In genomic region chr2:110950823-110951222, GRCm38 (mm10) we compare ENCODE assay signal across 10 mouse cellular contexts. TPM values are rescaled to one million over a fixed set of nuclear protein-coding genes. Genes with fewer than 3 reads are reported as not detected.
A peak's percentile ranks its signal among the peaks of the same experiment; 100 is the strongest.
DNase-seq lines count a peak whose midpoint lies in the region; ATAC-seq and TF ChIP-seq lines count a peak whose summit lies in the region.
"Not testable (repeated sequence)": the region's sequence is repeated elsewhere in the genome, so short reads cannot be mapped to it uniquely, and the experiment has no call there.
"Had no signal": no experiment of that assay in that cellular context is flagged by ENCODE, and none has a peak within 500 bp of the region (broad histone marks: within the 10 kb centered on the region; RNA-seq: fewer than 3 reads in every experiment).

Gene Ano3 (minus strand): TSS chr2:110950923.

- H3K27me3 ChIP-seq in cerebellum, adult 2 months (ENCODE audit: control insufficient read depth, insufficient read depth, low read length); forebrain, embryonic 13.5 days; heart, embryonic 15.5 days; intestine, embryonic 15.5 days (replicated peaks); limb, embryonic 13.5 days; midbrain, embryonic 11.5 days (ENCODE audit: control insufficient read depth, insufficient read depth, low read length): not testable (repeated sequence)

- peak within 1 kb of the TSS; percentile 70 for H3K4me2 ChIP-seq in forebrain, embryonic 13.5 days
- H3K4me2 ChIP-seq in heart, embryonic 15.5 days, result peak within 1 kb of the TSS; percentile 62
- H3K4me2 ChIP-seq in intestine, embryonic 15.5 days (replicated peaks), result peak within 1 kb of the TSS; percentile 59
- H3K4me2 ChIP-seq in limb, embryonic 13.5 days (replicated peaks), result peak within 1 kb of the TSS; percentile 65
- peak within 1 kb of the TSS; percentile 65 for H3K4me2 ChIP-seq in midbrain, embryonic 11.5 days

- not testable (repeated sequence) for ATAC-seq in forebrain, embryonic 13.5 days; heart, embryonic 15.5 days (replicated peaks; ENCODE audit: insufficient number of reproducible peaks, insufficient read depth, low FRiP score, low read depth); intestine, embryonic 15.5 days; limb, embryonic 13.5 days (ENCODE audit: low FRiP score, low read depth); midbrain, embryonic 11.5 days (ENCODE audit: low FRiP score)

- H3K4me1 ChIP-seq in cerebellum, adult 2 months (ENCODE audit: control insufficient read depth, insufficient read depth, low read length); forebrain, embryonic 13.5 days; heart, embryonic 15.5 days (replicated peaks); intestine, embryonic 15.5 days (replicated peaks); limb, embryonic 13.5 days; midbrain, embryonic 11.5 days (ENCODE audit: control insufficient read depth, insufficient read depth, low read length); olfactory bulb, adult 2 months (ENCODE audit: control insufficient read depth, insufficient read depth, low read length): not testable (repeated sequence)

- peak within 1 kb of the TSS; percentile 53 for H3K9ac ChIP-seq in forebrain, embryonic 13.5 days
- H3K9ac ChIP-seq in heart, embryonic 15.5 days; intestine, embryonic 15.5 days: not testable (repeated sequence)
- H3K9ac ChIP-seq in limb, embryonic 13.5 days, result peak within 1 kb of the TSS; percentile 50; the same call in 1 of the 2 replicates
- H3K9ac ChIP-seq in midbrain, embryonic 11.5 days (ENCODE audit: low read length), result peak within 1 kb of the TSS; percentile 62

- TF ChIP-seq CTCF in cerebellum, adult 2 months (IDR thresholded peaks at IDR 0.05; ENCODE audit: borderline replicate concordance, insufficient read depth, low read depth, low read length); olfactory bulb, adult 2 months (IDR thresholded peaks at IDR 0.05; ENCODE audit: insufficient read depth, low read depth, low read length): not testable (repeated sequence)

- H3K36me3 ChIP-seq in forebrain, embryonic 13.5 days (ENCODE audit: poor library complexity, severe bottlenecking); heart, embryonic 15.5 days; intestine, embryonic 15.5 days; limb, embryonic 13.5 days; midbrain, embryonic 11.5 days (ENCODE audit: control insufficient read depth, insufficient read depth, low read length): not testable (repeated sequence)

- TF ChIP-seq POLR2A in cerebellum, adult 2 months (IDR thresholded peaks at IDR 0.05; ENCODE audit: borderline replicate concordance, insufficient read depth, low read length); olfactory bulb, adult 2 months (IDR thresholded peaks at IDR 0.05; ENCODE audit: insufficient read depth, low read depth, low read length): not testable (repeated sequence)

- H3K9me3 ChIP-seq in forebrain, embryonic 13.5 days (replicated peaks); heart, embryonic 15.5 days (replicated peaks); intestine, embryonic 15.5 days; limb, embryonic 13.5 days; midbrain, embryonic 11.5 days (ENCODE audit: control insufficient read depth, low read length): not testable (repeated sequence)

- H3K27ac ChIP-seq in cerebellum, adult 2 months (ENCODE audit: insufficient read depth, low read length), result peak within 1 kb of the TSS; percentile 66
- not testable (repeated sequence) for H3K27ac ChIP-seq in forebrain, embryonic 13.5 days; heart, embryonic 15.5 days; intestine, embryonic 15.5 days; limb, embryonic 13.5 days; midbrain, embryonic 11.5 days (ENCODE audit: low read depth, low read length)
- peak within 1 kb of the TSS; percentile 76 for H3K27ac ChIP-seq in olfactory bulb, adult 2 months (ENCODE audit: insufficient read depth, low read depth, low read length)

- H3K4me3 ChIP-seq in cerebellum, adult 2 months (replicated peaks; ENCODE audit: insufficient read depth, low read depth, low read length), result peak within 1 kb of the TSS; percentile 97
- H3K4me3 ChIP-seq in forebrain, embryonic 13.5 days, result peak within 1 kb of the TSS; percentile 42
- peak within 1 kb of the TSS; percentile 37 for H3K4me3 ChIP-seq in heart, embryonic 15.5 days
- H3K4me3 ChIP-seq in intestine, embryonic 15.5 days (replicated peaks), result peak within 1 kb of the TSS; percentile 23
- H3K4me3 ChIP-seq in limb, embryonic 13.5 days, result peak within 1 kb of the TSS; percentile 33
- H3K4me3 ChIP-seq in midbrain, embryonic 11.5 days (ENCODE audit: low read depth, low read length), result peak within 1 kb of the TSS; percentile 39
- H3K4me3 ChIP-seq in olfactory bulb, adult 2 months (ENCODE audit: insufficient read depth, low read depth, low read length), result peak within 1 kb of the TSS; percentile 54

- not testable (repeated sequence) for DNase-seq in cerebellum, adult 2 months; layer of hippocampus, postnatal 25 days (ENCODE audit: extremely low spot score in 1 of 2, low spot score in 1 of 2); midbrain, embryonic 11.5 days (ENCODE audit: low spot score, missing footprints)

RNA-seq across cellular contexts. Expression of gene Ano3, which starts in this region (rescaled TPM):
- polyA plus RNA-seq in cerebellum, adult 2 months (2012; rRNA removed), result 12.1 and 13.8 TPM in 2 replicates
- 0.61 and 1.2 TPM in 2 replicates for polyA plus RNA-seq in forebrain, embryonic 13.5 days (2015; fragmentation: Nextera tagmentation; extraction: Ambion mirVana)
- 0.18 and 0.25 TPM in 2 replicates for polyA plus RNA-seq in heart, embryonic 15.5 days (2015; fragmentation: Nextera tagmentation; extraction: Ambion mirVana)
- 0.05 and 0.10 TPM in 2 replicates for polyA plus RNA-seq in intestine, embryonic 15.5 days (2015; fragmentation: Nextera tagmentation; extraction: Ambion mirVana)
- 10 to 100 TPM; 60.7 to 65.6 TPM for total RNA-seq in layer of hippocampus, postnatal 25 days (2021)
- polyA plus RNA-seq in limb, embryonic 13.5 days (2015; fragmentation: Nextera tagmentation; extraction: Ambion mirVana), result 0.04 and 0.18 TPM in 2 replicates
- polyA plus RNA-seq in midbrain, embryonic 11.5 days (2014; fragmentation: Nextera tagmentation; extraction: Ambion mirVana), result 1.5 TPM in 2 replicates
- 93.3 TPM in 1 of 2 replicates, not detected in the other for polyA plus RNA-seq in olfactory bulb, adult 2 months (2012; ENCODE audit: insufficient read depth, insufficient read length, low replicate concordance, missing spikeins)
- total RNA-seq: monocyte, adult 5-6 weeks had no signal
- polyA plus RNA-seq: Patski had no signal

Comparison
In these comparisons a context has a peak if more than half of its experiments do, and no peak if none do; other contexts are left out.
1. H3K4me3 ChIP-seq: peak in every context shown above with its lines; median percentile 97 in cerebellum, adult 2 months; 54 in olfactory bulb, adult 2 months; 42 in forebrain, embryonic 13.5 days; 39 in midbrain, embryonic 11.5 days; 37 in heart, embryonic 15.5 days; 33 in limb, embryonic 13.5 days; 23 in intestine, embryonic 15.5 days.